Mouse (Mus musculus) stomach, postnatal 0 days (tissue): ENCODE results near the gene Zdhhc9. TPM values are rescaled to one million over a fixed set of nuclear protein-coding genes. Genes with fewer than 3 reads are reported as not detected.

Source experiments
- ATAC-seq: fragments of 200-750 bp; cut with Nextera tagmentation; 2 replicates; pipeline ENCODE4 v1.8.0; 2017; ENCODE audit not compliant: low FRiP score, low TSS enrichment
- DNase-seq: peaks from one replicate; pipeline ENCODE4 v3.0.0-alpha.2; 2016; ENCODE audit warnings: low spot score
- H3K27ac ChIP-seq: fragments of 300-500 bp; sonication (generic); replicated peaks from 2 replicates; pipeline ENCODE4 v1.5.1; 2014; ENCODE audit warnings: mild to moderate bottlenecking, control low read depth
- H3K27me3 ChIP-seq: fragments of 300-500 bp; sonication (generic); 2 replicates; pipeline ENCODE4 v1.6.1; 2014; ENCODE audit warnings: low read length; ENCODE audit not compliant: control insufficient read depth, insufficient read depth
- H3K36me3 ChIP-seq: fragments of 300-500 bp; sonication (generic); 2 replicates; pipeline ENCODE4 v1.6.1; 2014; ENCODE audit warnings: low read length, mixed read lengths; ENCODE audit not compliant: control insufficient read depth, insufficient read depth
- H3K4me1 ChIP-seq: fragments of 300-500 bp; sonication (generic); replicated peaks from 2 replicates; pipeline ENCODE4 v1.6.1; 2014; ENCODE audit warnings: antibody characterized with exemption; ENCODE audit not compliant: control insufficient read depth, insufficient read depth
- H3K4me2 ChIP-seq: fragments of 300-500 bp; sonication (generic); replicated peaks from 2 replicates; pipeline ENCODE4 v1.6.1; 2014; ENCODE audit warnings: low read depth, mild to moderate bottlenecking, control low read depth, moderate library complexity
- H3K4me3 ChIP-seq: fragments of 300-500 bp; sonication (generic); 2 replicates; pipeline ENCODE4 v1.5.1; 2014; ENCODE audit warnings: low read depth, low read length, control low read depth
- H3K9ac ChIP-seq: fragments of 300-500 bp; sonication (generic); 2 replicates; pipeline ENCODE4 v1.6.1; 2014; ENCODE audit warnings: mild to moderate bottlenecking, low read length, control low read depth, mixed read lengths
- H3K9me3 ChIP-seq: fragments of 300-500 bp; sonication (generic); 2 replicates; pipeline ENCODE4 v1.6.1; 2016; ENCODE audit warnings: low read length; ENCODE audit not compliant: control insufficient read depth
- CTCF ChIP-seq: IDR thresholded peaks from 2 replicates; pipeline ENCODE4 v1.5.1; 2016; ENCODE audit warnings: antibody characterized with exemption, low read depth, mild to moderate bottlenecking, moderate library complexity
- EP300 ChIP-seq: optimal IDR thresholded peaks from 2 replicates; pipeline ENCODE3; 2016; ENCODE audit warnings: antibody characterized with exemption
- WGBS: fragments of 180-500 bp; shearing (Covaris S2); extraction: QIAGEN DNeasy Blood & Tissue Kit; methylation state at CpG from one replicate; pipeline ENCODE4 v1.1.7; 2014; 5-methylcytosine and 5-hydroxymethylcytosine counted together
- polyA plus RNA-seq: library from polyadenylated mRNA; unstranded; fragments of >200 nt; fragmentation: Nextera tagmentation; extraction: Ambion mirVana; gene quantifications from 2 replicates; pipeline ENCODE4 v1.2.1, GENCODE M21; 2015

Zdhhc9 gene
- polyA plus RNA-seq, 1 experiment from 2014 or later = 5.7 TPM

GRCm38 (mm10) chrX:48139368-48140285 is 69.1 kb downstream of the Zdhhc9 start:
- no peaks in the 10 kb centered on the region for H3K27me3 ChIP-seq
- no peaks in the 10 kb centered on the region for H3K9me3 ChIP-seq
- no peak for ATAC-seq
- DNase-seq = no peak
- H3K36me3 ChIP-seq = no peaks in the 10 kb centered on the region
- 47% methylated on average over 14 of the region's 14 CpGs for WGBS
- no peak overlapping the region for H3K4me3 ChIP-seq
- 0 out of 2 replicates have a peak overlapping the region, but pooled peaks have one; percentile 24 for H3K27ac ChIP-seq
- H3K4me1 ChIP-seq = no peaks in the 10 kb centered on the region
- H3K9ac ChIP-seq = no peak overlapping the region
- TF ChIP-seq CTCF (no peak), EP300 (no peak)
- H3K4me2 ChIP-seq = no peak overlapping the region

- 53% methylated on average over 7 of the region's 7 CpGs for WGBS
- Histone ChIP-seq H3K4me1 (no peaks in the 10 kb centered on the region), H3K27ac (peak overlapping the region; percentile 45; the same call in 1 of the 2 replicates), H3K9me3 (no peaks in the 10 kb centered on the region), H3K4me2 (no peak overlapping the region), H3K4me3 (no peak overlapping the region), H3K9ac (no peak overlapping the region), H3K27me3 (no peaks in the 10 kb centered on the region), H3K36me3 (no peaks in the 10 kb centered on the region)
- no peak for ATAC-seq
- DNase-seq = no peak
- TF ChIP-seq CTCF (no peak), EP300 (no peak)
Observed at GRCm38 (mm10) chrX:48138539-48139275, 70.0 kb downstream of the Zdhhc9 start.

GRCm38 (mm10) chrX:48138011-48138410 is 70.7 kb downstream of the Zdhhc9 start:
- H3K27ac ChIP-seq = no peak overlapping the region; the same call in 1 of the 2 replicates

GRCm38 (mm10) chrX:48136935-48137334 is 71.7 kb downstream of the Zdhhc9 start:
- no peak for ATAC-seq
- Histone ChIP-seq H3K4me1 (no peaks in the 10 kb centered on the region), H3K36me3 (no peaks in the 10 kb centered on the region), H3K27ac (no peak overlapping the region), H3K9me3 (no peaks in the 10 kb centered on the region), H3K4me2 (no peak overlapping the region), H3K4me3 (no peak overlapping the region), H3K27me3 (no peaks in the 10 kb centered on the region), H3K9ac (no peak overlapping the region)
- TF ChIP-seq EP300 (no peak), CTCF (no peak)
- 87% methylated on average over 4 of the region's 4 CpGs for WGBS
- DNase-seq = no peak

More at GRCm38 (mm10) chrX:48138011-48138410, 70.7 kb downstream of the Zdhhc9 start:
- Histone ChIP-seq H3K9ac (no peak overlapping the region), H3K4me2 (no peak overlapping the region), H3K4me3 (no peak overlapping the region), H3K27me3 (no peaks in the 10 kb centered on the region), H3K9me3 (no peaks in the 10 kb centered on the region), H3K36me3 (no peaks in the 10 kb centered on the region), H3K4me1 (no peaks in the 10 kb centered on the region)
- WGBS = 60% methylated on average over 6 of the region's 6 CpGs
- ATAC-seq (no peak), DNase-seq (no peak)
- TF ChIP-seq CTCF (no peak), EP300 (no peak)

GRCm38 (mm10) chrX:48129167-48129566 is 79.5 kb downstream of the Zdhhc9 start:
- no peak for ATAC-seq
- 70% methylated on average over 1 of the region's 1 CpGs for WGBS
- no peaks in the 10 kb centered on the region for H3K36me3 ChIP-seq
- H3K4me2 ChIP-seq = no peak overlapping the region
- TF ChIP-seq CTCF (no peak), EP300 (no peak)
- DNase-seq = no peak
- H3K27me3 ChIP-seq = no peaks in the 10 kb centered on the region
- H3K4me1 ChIP-seq = no peaks in the 10 kb centered on the region
- no peak overlapping the region for H3K9ac ChIP-seq
- no peaks in the 10 kb centered on the region for H3K9me3 ChIP-seq
- no peak overlapping the region for H3K27ac ChIP-seq
- H3K4me3 ChIP-seq = no peak overlapping the region
